Mouse (Mus musculus) heart, postnatal 0 days (tissue): ENCODE results near the gene Epha3.

Source experiments
- CTCF ChIP-seq: IDR thresholded peaks from 2 replicates; pipeline ENCODE4 v1.5.1; 2016; ENCODE audit warnings: antibody characterized with exemption, control low read depth, low read depth
- EP300 ChIP-seq: IDR thresholded peaks from 2 replicates; pipeline ENCODE4 v1.6.1; 2016; ENCODE audit warnings: antibody characterized with exemption, low read depth

- TF ChIP-seq CTCF (no peak), EP300 (no peak)
These were observed 346.3 kb downstream of the Epha3 start for GRCm38 (mm10) chr16:63517636-63518035.
